Mouse (Mus musculus) testis, postnatal 10 days (tissue): ENCODE measurements at regions not wholly inside any gene's neighbourhood (a gene's known extent, or its start where the extent isn't known, plus 50 kb on each side); places are given as distances from the start of the nearest gene placed in this dataset.

Source experiments
- DNase-seq: peaks from one replicate; pipeline ENCODE4 v3.0.0; 2021; ENCODE audit warnings: low spot score

DNA sequence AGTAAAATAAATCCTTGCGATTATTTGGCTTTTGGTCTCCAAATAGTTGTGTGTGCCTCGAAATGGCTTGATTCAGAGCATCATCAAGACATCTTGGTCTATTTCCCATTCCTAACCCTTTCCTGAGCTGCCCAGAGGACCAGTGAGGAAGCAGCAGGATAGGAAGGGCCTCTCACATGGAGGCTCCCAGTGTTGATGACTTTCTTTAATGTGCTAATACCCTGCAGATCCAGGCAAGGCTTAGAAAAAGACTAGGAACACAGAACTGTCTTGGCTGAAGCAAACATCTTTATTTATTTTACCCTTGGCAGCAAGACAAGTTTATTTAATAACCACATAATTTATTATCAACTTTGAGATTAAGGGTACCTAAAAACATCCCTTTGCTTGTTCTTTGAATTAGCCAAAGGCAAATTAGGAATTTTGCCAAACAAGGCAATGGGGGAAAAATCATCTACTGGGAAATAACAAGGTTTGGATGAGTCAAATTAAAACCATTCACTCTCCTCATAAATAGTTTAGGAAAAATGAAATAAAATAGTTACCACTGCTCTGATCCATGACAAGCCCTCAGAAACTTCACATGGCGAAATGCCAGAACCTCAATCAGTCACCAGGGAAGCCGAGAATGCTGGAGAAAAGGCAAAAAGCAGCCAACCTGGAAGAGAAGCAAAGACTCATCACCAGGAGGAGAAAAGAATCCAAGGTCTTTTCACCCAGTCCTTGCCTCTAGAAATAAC is 263.1 kb upstream of the 1700056E22Rik start:
- DNase-seq = no peak

DNA sequence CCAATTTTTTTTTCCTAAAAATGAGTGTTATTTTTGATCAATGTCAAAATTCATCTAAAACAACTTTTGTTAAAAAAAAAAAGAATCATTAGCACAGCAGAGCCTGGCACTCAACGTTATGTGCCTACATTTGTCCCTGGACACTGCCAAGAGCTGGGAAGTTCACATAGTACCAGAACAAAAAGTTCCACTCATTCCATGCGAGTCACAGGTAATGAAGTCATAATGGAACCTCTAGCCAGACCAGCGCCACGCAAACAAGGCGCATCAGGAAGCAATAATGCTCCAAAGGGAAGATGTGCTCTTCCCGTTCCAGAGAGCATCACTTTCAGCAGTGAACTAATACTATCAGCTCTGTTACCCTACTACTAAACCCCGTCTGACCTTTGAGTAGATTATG is 257.0 kb upstream of the 1700056E22Rik start:
- DNase-seq = no peak

DNA sequence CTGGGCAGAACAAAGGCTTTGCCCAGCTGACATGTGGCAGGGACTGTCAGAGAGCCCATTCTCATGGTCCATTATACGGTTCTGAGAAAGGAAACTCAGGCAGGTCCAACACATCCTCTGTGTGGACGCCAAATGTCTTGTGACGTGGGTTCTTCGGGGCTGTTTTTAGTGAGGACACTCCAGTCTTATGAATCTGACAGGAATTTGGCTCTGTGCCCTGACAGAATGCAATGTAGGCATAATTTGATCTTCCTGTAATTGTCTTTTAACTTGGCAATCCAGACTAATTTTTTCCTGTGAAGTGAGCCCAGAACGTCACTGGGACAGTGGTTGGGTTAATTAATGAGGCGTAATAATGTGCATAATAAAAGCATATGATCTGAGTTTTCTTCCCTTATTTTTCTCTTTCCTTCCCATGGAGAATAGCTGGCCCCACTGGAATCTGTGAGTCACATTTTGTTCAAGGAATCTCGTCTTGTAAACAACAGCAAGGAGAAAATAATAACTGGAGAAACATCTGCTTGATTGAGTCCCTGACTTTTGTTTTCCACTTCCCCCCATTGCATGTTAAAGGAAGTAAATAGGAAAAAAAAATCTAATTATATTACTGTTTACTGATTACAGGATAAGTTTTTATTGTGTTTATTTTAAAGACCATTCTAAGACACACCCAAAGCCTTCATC is 255.8 kb upstream of the 1700056E22Rik start:
- DNase-seq = no peak

DNA sequence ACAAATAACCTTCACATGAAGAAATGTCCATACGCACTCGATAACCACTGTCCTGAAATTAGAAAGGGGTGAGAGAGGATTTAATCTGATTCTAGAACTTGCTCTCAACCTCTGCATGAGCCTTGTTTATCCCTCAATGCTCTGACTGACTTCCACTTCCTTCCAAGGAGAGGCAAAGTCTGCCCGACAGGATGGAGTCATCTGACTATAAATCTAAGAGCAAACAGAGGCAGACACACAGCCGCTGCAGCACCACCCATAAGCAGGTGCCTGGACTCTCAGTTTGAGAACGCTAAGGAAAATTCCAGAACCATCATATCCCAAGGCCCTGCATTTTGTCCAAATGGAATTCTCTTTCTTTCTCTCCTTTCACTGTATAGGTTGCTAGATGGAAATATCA is 247.7 kb upstream of the 1700056E22Rik start:
- DNase-seq = no peak

DNA sequence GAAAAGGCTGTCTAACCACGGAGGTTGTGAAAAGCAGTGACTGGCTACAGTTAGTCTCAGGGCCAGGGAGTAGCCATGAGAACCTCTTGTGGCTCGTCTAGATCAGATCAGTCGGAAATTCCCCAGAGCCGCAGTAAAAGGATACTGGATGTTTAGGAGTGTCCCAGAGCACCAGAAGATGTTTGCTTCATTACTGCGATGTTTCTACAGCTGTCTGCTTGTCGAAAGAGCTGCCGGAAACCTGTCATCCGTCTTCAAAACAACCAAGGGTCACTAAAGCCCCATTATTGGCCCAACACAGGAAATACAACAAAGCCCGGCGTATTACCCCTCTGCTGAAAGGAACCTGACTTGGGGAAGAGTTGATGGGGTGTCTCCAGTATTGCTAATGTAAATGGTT is 245.2 kb upstream of the 1700056E22Rik start:
- no peak for DNase-seq

DNA sequence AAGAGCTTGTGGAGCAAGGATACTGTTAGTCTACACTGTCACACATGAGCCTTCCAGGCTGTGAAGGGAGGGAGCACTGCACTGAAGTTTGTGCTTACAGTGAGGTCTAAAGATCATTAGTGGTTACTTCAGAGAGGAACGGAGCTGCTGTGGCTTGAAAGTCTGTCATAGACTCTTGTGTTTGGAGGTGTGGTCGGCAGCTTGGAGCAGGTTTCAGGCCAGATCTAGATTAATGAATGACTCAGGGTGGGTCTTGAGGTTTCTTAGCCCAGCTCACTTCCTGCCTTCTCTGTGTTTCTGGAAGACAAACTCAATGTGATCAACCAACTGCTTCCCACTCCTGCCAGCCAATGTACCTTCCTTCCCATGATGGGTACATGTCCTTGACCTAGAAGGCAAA is 242.9 kb upstream of the 1700056E22Rik start:
- DNase-seq = no peak

DNA sequence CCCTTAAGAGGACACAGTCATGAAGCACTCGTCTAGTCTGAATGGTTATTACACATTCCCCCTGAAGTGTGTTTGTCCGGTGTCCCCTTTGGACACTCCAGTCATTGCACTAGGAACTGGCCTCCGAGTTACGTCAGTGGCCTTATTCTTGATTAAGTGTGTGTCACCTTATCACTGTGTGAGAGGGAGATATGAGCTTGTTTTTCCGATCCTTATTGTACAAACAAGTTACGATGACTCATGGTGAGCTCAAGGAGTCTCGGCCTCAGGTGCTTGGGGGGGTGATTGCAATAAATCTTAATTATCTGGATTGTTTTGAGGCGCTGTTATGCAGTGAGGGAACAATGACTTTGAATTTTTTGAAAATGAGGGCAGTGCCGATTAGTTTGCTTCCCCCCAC is 241.8 kb upstream of the 1700056E22Rik start:
- no peak for DNase-seq

DNA sequence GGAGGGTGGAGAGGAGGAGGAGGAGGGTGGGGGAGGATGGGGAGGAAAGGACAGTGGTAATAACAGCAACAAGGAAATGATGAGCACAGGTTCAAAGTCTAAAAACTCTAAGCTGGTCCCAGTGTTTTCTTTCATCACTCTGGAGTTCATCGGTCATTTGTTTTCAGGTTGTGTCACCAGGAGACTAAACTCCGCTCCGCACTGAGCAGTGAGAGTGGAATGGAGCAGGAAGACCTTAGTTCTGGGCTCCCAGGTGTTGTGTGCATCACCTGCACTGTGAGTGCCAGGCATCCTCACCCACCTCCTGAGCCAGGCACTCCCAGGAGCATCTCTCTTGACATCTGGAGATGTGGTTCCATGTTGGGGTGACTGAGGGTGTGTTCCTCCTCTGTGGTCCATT is 241.3 kb upstream of the 1700056E22Rik start:
- no peak for DNase-seq

DNA sequence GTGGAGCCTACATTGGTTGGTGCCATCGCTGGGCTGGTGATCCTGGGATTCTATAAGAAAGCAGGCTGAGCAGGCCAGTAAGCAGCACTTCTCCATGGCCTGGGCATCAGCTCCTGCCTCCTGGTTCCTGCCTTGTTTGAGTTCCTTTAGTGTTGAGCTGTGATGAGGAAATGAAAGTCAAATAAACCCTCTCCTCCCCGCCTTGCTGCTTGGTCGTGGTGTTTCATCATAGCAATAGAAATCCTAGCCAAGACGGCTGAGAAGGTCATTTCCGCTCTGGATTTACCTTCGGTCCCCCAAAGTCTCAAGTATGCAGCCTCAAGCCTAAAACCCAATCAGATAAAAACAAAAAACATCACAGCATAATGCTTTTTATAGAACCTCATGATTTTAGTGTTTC is 240.6 kb upstream of the 1700056E22Rik start:
- DNase-seq = no peak

DNA sequence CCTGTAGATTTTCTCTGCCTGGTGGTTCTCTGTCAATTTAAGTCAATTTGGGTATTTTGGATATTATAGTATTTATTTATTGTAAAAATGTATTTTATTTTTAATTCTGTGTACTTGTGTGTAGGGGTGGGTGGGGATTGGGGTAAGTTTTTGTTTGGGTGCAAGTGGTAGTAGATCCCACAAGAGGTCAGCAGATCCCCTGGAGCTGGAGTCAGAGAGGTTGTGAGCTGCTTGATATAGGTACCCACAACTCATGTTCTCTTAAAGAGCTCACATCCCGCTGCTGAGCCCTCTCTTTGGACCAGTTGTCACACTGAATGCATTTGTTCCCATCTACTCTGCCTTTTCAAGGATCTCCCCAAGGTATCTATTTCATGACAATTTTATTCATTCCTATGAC is 239.6 kb upstream of the 1700056E22Rik start:
- DNase-seq = no peak

DNA sequence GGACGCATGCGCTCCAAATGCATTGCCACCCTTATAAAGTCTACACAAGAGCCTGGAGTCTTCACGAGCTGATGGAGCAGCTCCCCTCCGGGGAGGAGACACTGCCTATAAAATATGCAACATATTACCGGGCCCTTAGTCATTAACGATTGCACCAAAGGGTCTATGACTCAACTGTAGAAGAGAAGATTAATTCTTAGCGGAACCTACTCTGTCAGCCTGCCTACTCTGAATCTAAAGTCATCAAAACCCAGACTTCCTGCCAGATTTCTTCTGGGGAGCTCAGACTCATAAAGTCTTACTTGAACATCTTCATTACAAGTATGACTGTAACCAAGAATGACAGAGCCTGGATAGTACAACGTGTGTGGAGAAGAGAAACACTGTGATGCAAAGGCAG is 237.2 kb upstream of the 1700056E22Rik start:
- no peak for DNase-seq

DNA sequence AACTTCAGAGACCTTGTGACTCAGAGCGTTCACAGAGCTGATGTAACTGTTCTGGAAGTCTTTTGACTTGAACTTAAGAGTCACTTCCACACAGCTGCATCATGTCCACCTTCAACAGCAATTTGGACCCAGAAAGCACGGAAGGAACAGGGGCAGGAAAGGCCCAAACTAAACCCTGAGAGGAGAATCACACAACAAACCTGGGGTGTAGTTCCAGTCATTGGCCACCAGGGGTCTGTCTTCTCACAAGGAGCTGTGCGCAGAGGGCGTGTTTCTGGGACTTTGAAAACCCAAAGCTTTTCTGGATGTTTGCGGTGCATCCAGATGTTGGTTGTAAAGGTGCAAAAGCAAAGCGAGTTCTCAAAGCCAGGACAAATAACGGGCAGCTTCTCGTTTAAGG is 231.9 kb upstream of the 1700056E22Rik start:
- peak; percentile 60 for DNase-seq

DNA sequence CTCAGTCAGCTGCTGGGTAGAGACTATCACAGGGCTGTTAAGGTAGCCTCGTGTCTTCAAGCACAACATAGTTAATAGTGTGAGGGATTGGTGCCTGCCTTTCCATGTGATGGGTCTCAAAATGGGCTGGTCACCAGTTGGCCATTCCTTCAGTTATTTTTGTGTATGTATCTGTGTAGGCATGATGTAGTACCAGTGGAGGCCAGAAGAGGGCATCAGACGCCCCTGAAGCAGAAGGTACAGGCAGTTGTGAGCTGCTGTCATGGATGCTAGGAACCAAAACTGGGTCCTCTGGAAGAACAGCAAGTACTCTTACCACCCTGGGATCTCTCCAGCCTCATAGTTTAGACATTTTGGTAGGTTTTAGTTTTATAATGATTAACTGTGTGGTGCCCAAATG is 228.9 kb upstream of the 1700056E22Rik start:
- DNase-seq = peak; percentile 44

DNA sequence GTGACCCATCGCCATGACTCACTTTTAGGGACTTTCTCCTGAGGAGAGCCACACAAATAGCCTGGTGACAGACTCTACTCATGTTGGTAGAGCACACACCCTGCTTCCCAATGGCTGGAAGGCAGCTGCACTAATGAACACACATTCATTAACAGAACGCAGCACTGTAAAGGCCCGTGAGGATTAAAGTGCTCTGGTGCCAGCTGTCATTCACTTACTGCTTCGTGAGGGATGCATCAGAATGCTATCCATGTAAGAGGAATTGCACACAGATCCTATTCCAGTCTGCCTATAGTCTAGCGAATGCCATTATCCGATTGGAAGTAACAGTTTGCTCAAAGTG is 227.3 kb upstream of the 1700056E22Rik start:
- no peak for DNase-seq

DNA sequence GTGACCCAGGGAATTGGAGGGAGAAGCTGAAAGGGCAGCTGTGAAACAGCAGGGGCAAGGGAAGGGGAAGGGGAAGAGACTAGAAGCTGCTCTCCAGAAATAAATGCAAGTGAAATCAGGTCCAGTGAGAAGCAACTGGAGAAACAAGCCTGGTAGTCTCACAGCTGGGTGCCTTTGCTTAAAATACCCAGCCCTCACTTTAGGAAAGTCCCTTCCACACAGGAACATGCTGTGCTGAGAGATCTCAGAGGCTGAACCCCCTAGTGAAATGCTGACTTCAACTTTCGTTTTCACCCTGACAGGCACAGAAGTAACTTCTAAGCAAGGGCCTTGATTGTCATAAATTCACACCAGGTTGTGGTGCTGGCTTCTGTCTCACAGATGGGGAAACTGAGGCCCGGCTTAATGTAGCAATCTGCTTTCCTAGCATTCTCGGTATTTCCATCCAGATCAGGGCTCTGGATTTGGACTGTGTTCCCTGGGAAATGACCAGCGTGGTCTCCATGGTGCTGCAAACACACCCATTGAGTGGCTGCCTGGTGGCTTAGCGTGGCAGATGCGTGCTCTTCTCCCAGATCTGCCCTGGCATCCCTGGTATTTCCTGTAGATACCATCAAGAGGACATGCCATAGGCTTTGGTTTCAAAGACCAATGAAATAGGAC is 226.8 kb upstream of the 1700056E22Rik start:
- DNase-seq = no peak

DNA sequence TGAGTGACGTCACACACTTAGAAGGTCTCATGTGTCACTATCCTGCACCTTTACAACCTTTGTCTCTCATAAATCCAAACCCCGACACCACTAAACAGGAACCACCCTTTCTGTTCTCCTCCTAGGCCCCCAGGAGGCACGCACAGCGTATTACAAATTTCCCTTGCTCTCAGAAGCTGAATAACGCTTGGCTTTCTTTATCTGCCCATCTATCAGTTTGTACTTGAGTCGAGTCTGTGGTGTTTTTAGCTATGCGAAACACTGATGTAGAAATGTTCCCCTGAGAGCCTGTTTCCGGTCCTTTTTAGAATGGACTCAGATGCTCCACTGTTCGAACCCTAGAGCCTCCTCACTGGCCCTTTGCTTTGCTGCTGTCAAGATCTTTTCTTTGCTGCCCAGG is 225.8 kb upstream of the 1700056E22Rik start:
- DNase-seq = no peak

DNA sequence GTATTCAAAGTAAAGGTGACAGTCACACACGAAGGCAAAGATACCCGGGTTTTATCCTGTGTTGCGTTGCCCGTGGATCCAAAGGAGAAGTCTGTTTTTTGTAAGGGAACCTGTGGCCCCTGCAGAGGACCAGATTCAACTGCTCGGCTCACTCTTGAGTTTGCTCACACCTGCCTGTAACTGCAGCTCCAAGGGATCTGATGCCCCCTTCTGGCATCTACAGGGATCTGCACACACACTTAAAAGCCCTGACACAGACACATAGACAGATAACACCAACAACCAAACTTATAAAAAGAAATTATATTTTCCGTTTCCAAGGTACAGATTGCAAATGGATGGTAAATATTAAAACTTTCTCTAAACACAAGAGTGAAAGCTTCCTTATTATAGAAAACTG is 223.3 kb upstream of the 1700056E22Rik start:
- no peak for DNase-seq

DNA sequence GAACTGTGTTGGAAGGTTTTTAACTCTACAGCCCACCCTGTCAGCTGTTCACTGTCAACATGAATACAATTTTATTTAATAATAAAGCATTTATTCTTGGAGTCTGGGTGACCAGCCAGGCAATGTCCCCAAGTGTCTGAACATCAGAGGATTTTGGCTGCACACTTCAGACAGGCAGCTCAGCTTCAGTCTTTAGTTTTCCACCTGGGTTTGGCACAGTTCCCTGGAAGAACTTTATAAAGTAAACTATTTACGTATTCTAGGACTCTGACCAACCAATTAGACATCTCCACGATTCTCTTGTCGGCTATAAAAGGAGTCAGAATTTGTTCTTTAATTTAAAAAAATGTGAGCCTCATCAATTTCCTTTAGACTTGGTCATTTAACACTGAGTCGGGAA is 220.8 kb upstream of the 1700056E22Rik start:
- DNase-seq = no peak

DNA sequence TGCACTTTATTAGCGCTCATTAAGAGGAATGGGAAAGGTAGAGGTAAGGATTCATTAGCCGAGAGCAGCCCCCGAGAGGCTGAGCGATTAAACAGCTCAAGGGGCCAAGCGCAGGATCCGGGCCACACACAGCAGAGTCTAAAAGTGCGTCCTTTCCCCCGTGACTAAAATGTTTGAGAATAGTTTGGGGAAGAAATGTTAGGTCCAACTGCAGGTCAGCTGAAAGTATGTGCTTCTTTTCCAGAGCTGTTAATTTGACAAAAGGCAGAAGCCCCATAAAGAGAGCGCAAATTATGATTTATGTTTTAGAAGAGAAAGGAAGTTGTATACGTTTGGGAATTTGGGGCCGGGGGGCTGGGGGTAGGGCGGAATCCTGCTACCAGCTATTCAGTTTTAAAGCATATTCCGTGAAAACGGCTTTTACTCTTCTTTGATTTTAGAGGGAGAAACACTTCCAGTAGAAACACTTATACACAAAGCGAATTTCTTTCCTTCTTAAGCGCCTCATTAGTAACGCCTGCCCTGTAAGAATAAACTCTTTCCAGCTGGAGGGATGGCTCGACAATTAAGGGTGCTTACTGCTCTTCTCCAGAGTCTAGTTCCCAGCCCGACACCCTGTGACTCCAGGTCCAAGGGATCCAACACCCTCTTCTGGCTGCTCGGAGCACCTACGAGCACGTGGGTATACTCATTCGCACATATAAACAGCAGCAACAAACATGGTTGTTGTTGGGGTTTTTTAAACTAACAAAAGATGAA is 210.8 kb upstream of the 1700056E22Rik start:
- DNase-seq = no peak

DNA sequence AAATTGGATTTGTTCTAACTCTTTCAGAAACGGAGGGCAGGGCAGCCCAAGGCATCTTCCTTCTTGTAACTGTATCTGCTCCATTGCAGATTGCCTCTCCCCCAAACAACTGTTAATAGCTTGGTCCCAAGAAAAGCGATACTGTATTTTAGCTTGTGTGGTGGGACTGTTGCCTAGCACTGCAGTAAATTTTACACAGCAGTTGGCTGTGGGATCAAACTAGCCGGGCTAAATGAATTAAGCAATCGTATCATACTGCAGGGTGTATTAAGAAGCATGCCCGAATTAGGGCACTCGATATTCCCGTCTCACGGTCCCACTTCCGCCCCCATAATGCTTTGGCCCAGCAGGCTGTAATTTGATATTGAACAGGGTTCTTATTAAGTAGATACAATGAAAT is 210.2 kb upstream of the 1700056E22Rik start:
- DNase-seq = no peak

DNA sequence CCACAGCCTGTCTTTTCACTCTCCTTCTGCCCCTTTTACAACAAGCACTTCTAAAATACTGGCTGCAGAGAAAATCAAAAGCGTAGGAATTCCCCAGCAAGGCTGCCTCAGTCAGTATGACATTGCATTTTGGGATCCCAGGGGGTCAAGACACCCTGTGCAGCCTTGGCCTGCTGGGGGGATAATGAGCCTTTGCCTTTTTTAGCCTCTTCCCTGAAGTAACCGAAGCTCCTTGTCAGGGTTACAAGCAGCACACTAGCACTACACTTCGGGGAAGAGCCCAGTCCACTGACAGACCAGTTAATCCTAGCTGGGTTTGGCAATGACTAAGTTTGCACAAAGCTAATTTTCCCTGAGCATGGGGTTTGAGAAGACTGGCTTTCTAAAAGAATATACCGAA is 207.7 kb upstream of the 1700056E22Rik start:
- no peak for DNase-seq

DNA sequence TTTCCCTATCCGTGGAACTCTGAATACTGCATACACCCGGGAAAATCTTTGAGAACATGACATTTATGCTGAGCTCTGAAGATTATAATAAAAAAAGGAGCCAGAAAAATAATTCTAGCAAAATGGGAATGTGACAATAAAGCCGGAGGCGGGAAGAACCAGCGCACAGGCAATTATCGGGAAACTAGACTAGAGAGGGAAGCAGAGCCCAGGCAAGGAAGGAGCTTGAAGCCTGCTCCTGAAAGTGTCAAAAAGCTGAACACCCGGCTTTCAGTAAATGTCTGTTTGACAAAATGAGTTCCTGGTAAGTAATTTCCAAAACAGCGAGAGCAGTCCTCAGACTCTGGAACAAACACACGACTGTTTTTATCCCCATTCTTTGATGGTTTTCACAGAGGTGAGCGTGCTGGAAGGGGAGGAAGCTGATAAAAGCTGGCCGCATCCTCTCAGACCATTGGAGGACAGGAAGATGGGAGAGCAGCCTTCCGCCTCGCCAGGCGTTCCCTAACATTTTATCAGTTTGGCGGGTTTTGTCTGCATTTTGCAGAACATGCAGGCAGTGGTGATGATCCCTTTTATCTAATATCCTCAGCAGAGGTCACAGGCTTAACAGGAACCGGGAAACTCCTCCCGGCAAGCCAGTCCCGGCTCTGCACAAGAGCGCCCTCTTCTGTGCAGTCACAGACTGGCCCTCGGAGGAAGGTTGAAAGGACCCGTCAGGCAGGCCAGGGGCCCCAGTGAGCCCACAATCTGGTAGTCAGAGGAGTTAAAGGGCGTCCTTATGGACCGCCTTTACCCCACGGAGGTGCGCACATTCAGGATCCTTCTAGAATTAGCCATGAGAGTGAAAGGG is 201.3 kb upstream of the 1700056E22Rik start:
- peak; percentile 84 for DNase-seq
